Mouse (Mus musculus): ENCODE measurements around the gene Ly6g6d.

GRCm38 (mm10) chr17:35080710-35081109 is 2.8 kb upstream of the Ly6g6d start:
- TF ChIP-seq POLR2A (IDR thresholded peaks at IDR 0.05; ENCODE audit: extremely low read depth, insufficient read depth, low read length) = no peak
- TF ChIP-seq CTCF (IDR thresholded peaks at IDR 0.05; ENCODE audit: low read depth, low read length) = no peak
